Mouse (Mus musculus) testis, postnatal 14 days (tissue): ENCODE results near the gene Cstf3.

Experiments used
- DNase-seq: peaks from one replicate; pipeline ENCODE4 v3.0.0; 2021; ENCODE audit warnings: low spot score

Gene Cstf3

GRCm38 (mm10) chr2:104711585-104712485 is 121.5 kb downstream of the Cstf3 start, which contains the start of gene Tcp11l1:
Tcp11l1 (minus strand) TSS chr2:104712169.
- DNase-seq, result peak; percentile 48

GRCm38 (mm10) chr2:104712486-104712809 is 122.1 kb downstream of the Cstf3 start:
- no peak for DNase-seq

DNA sequence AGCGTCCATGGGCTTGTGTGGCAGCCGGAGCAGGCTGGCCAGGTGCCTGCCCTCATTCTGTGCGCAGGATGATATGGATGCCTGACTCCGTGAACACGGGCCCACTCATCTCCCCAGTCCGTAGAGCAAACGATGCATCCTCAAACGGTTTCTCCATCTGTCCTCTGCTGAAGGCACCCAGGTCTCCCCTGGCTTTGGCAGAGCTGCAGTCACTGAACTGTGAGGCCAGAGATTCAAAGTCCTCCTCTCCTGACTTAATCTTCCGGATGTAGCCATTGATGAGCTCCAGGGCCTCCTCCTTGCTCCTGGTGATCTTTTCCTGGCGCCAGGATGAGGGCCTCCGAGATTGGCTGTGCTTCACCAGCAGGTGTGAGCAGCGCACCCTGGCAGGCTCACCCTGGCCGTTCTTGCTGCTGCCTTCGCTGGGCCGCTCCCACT is 124.0 kb downstream of the Cstf3 start:
- DNase-seq, result no peak
